Mouse (Mus musculus): ENCODE measurements around the gene Abcg4. TPM values are rescaled to one million over a fixed set of nuclear protein-coding genes. Genes with fewer than 3 reads are reported as not detected.

The Abcg4 gene
- total RNA-seq, 2 experiments from 2014 or later, result 62.1 TPM

GRCm38 (mm10) chr9:44233021-44233801, 55.2 kb downstream of the Abcg4 start:
- TF ChIP-seq CTCF (IDR thresholded peaks at IDR 0.05), result no peak
- Histone ChIP-seq H3K27ac (peak overlapping the region; percentile 97), H3K4me3 (peak overlapping the region; percentile 93)
- intact Hi-C loops (cut with DNase I), result loop anchor here (10.0 kb wide), 1 partner anchor 248 kb away; no protein-coding TSS in a partner anchor
- DNase-seq (ENCODE audit: extremely low spot score in 1 of 2, low spot score in 2 of 2), result no peak

- intact Hi-C loops (cut with DNase I), result loop anchor here (10.0 kb wide), 1 partner anchor 247 kb away; no protein-coding TSS in a partner anchor
- no peak for DNase-seq (ENCODE audit: extremely low spot score in 1 of 2, low spot score in 2 of 2)
- no peak for TF ChIP-seq CTCF (IDR thresholded peaks at IDR 0.05)
- Histone ChIP-seq H3K4me3 (no peak overlapping the region), H3K27ac (no peak overlapping the region)
These were observed 56.8 kb downstream of the Abcg4 start for GRCm38 (mm10) chr9:44231609-44232008.

GRCm38 (mm10) chr9:44225993-44226392, 62.4 kb downstream of the Abcg4 start:
- peak overlapping the region; percentile 21; the same call in 1 of the 2 replicates for H3K27ac ChIP-seq
- TF ChIP-seq CTCF (IDR thresholded peaks at IDR 0.05), result no peak
- H3K4me3 ChIP-seq, result no peak overlapping the region
- intact Hi-C loops (cut with DNase I), result no loop called here
- DNase-seq (ENCODE audit: extremely low spot score in 1 of 2, low spot score in 2 of 2), result no peak

Small RNAs within 50 kb of the gene (microRNA-seq; reads per million reads assigned to microRNA genes)
- gene Gm44335, result 0 reads per million in 2 experiments

Other genes starting within 250 kb of the Abcg4 start
- gene Thy1, start 245.2 kb downstream of the Abcg4 start, total RNA-seq (2021), result 100 to 1,000 TPM; 838 to 856 TPM
- gene Usp2, start 221.6 kb downstream of the Abcg4 start, total RNA-seq (2021), result 100 to 1,000 TPM in 1 of 2 experiments, 10 to 100 TPM in 1; 99.3 to 120 TPM
- 1 to 10 TPM in 1 of 2 experiments, under 1 TPM in 1; 0.82 to 1.6 TPM for gene Mfrp, start 186.9 kb downstream of the Abcg4 start, total RNA-seq (2021)
- gene C1qtnf5, start 181.4 kb downstream of the Abcg4 start, total RNA-seq (2021), result 10 to 100 TPM; 14.2 to 15.3 TPM
- under 1 TPM in 1 of 2 experiments, not detected in 1; 0.56 TPM for gene Gm49380, start 175.1 kb downstream of the Abcg4 start, total RNA-seq (2021)
- gene Rnf26, start 175.1 kb downstream of the Abcg4 start, total RNA-seq (2021), result 10 to 100 TPM; 32.7 to 33.1 TPM
- 10 to 100 TPM in 1 of 2 experiments, 1 to 10 TPM in 1; 9.0 to 11.6 TPM for gene Mcam, start 154.1 kb downstream of the Abcg4 start, total RNA-seq (2021)
- gene Cbl, start 54.6 kb downstream of the Abcg4 start, total RNA-seq (2021), result 10 to 100 TPM; 59.5 to 66.3 TPM
- gene Ccdc153, start 47.9 kb downstream of the Abcg4 start, total RNA-seq (2021), result 1 to 10 TPM in 1 of 2 experiments, under 1 TPM in 1; 0.77 to 1.1 TPM
- gene Pdzd3, start 37.1 kb downstream of the Abcg4 start, total RNA-seq (2021), result 1 to 10 TPM in 1 of 2 experiments, under 1 TPM in 1; 0.50 to 1.2 TPM
- 10 to 100 TPM in 1 of 2 experiments, 1 to 10 TPM in 1; 8.7 to 13.3 TPM for gene Nlrx1, start 20.0 kb downstream of the Abcg4 start, total RNA-seq (2021)
- gene Hinfp, start 17.1 kb upstream of the Abcg4 start, total RNA-seq (2021), result 10 to 100 TPM; 28.9 to 29.3 TPM
- gene C2cd2l, start 31.7 kb upstream of the Abcg4 start, total RNA-seq (2021), result 100 to 1,000 TPM; 190 to 222 TPM
- 10 to 100 TPM; 13.8 to 14.6 TPM for gene Dpagt1, start 37.4 kb upstream of the Abcg4 start, total RNA-seq (2021)
- 10 to 100 TPM; 46.1 to 53.2 TPM for gene H2afx, start 46.1 kb upstream of the Abcg4 start, total RNA-seq (2021)
- gene Hmbs, start 55.6 kb upstream of the Abcg4 start, total RNA-seq (2021), result 10 to 100 TPM; 20.8 to 21.1 TPM
- 10 to 100 TPM; 52.1 to 53.1 TPM for gene Vps11, start 73.1 kb upstream of the Abcg4 start, total RNA-seq (2021)
- 100 to 1,000 TPM; 127 to 139 TPM for gene Hyou1, start 90.9 kb upstream of the Abcg4 start, total RNA-seq (2021)
- gene Slc37a4, start 108.2 kb upstream of the Abcg4 start, total RNA-seq (2021), result 10 to 100 TPM; 25.3 to 28.4 TPM
- gene Rps25, start 118.5 kb upstream of the Abcg4 start, total RNA-seq (2021), result 100 to 1,000 TPM; 644 to 664 TPM
- gene Trappc4, start 119.0 kb upstream of the Abcg4 start, total RNA-seq (2021), result 10 to 100 TPM; 66.8 to 70.2 TPM
- 10 to 100 TPM; 19.9 to 22.2 TPM for gene Ccdc84, start 130.0 kb upstream of the Abcg4 start, total RNA-seq (2021)
- gene Foxr1, start 152.5 kb upstream of the Abcg4 start, total RNA-seq (2021), result not detected
- not detected for gene Upk2, start 166.4 kb upstream of the Abcg4 start, total RNA-seq (2021)
- gene Bcl9l, start 194.2 kb upstream of the Abcg4 start, total RNA-seq (2021), result 10 to 100 TPM; 58.6 to 63.4 TPM